Mouse (Mus musculus) megakaryocyte progenitor cell, adult 5-6 weeks (primary cell): ENCODE measurements at regions not wholly inside any gene's neighbourhood (a gene's known extent, or its start where the extent isn't known, plus 50 kb on each side); places are given as distances from the start of the nearest gene placed in this dataset.

Source experiments
- ATAC-seq: replicated peaks from 2 replicates; pipeline ENCODE4 v1.8.0; 2016; ENCODE audit warnings: mild to moderate bottlenecking, moderate TSS enrichment, inconsistent platforms; ENCODE audit not compliant: poor library complexity

GRCm38 (mm10) chr3:132479275-132479674 is 150.3 kb upstream of the Gimd1 start:
- ATAC-seq, result no peak

- no peak for ATAC-seq
These were observed 144.8 kb upstream of the Gimd1 start for GRCm38 (mm10) chr3:132484814-132485213.

DNA sequence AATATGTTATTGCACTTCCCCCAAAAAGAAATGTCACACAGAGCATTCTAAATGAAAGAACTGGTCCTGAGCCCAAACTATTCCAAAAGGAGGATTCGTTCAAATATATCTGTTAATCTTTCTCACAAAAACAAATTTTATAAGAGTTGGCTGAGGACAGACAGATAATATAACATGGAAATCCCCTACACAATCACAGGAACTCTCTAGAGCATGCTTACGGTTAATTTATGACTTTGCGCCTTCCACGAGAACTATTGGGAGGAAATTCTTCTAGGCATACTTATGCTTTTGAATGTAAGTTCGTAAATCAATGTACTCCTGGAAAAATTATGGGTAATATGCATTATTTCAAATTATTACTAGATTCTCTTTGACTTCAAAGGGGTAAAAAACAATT is 144.1 kb upstream of the Gimd1 start:
- ATAC-seq, result no peak

- ATAC-seq, result peak; percentile 100
These were observed 123.5 kb upstream of the Gimd1 start for GRCm38 (mm10) chr3:132506095-132506494.

DNA sequence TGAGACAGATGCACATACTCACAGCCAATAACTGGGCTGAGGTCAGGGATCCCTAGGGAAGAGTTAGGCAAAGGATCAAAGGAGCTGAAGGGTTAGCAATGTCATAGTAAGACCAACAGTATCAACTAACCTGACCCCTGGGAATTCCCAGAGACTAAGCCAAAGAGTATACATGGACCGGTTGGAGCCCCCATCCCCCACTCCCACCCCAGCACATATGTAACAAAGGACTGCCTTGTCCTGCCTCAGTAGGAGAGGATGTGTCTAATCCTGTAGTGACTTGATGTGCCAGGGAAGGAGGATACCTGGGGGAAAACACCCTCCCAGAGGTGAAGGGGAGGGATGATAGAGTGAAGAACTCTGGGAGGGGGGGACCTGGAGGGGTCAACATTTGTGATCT is 119.4 kb upstream of the Gimd1 start:
- no peak for ATAC-seq

DNA sequence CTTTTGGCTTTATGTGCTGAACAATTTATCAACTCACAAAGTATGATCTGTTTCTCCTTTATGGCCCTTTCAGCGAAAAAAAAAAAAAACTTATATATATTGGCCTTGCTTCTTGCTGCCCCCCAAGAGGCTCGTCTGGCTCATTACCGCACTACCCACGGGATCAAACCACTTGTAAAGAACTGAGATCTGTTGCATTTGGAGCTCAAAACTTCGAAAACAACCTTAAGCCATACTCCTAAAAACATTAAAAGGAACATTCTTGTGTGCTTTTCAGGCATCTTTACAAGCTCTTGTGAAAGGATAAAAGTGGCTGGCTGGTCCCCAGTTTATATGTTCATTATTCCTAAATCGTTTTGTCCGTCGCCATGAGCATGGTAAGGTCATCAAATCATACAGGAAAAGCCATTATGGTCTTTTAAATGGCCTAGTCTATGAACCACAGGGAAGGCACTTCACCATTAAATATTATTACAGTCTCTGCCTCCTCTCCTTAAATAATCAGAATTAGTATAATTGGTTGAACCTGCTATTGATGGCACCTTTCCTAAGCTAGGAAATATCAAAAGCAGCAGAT is 117.0 kb upstream of the Gimd1 start:
- ATAC-seq, result no peak

GRCm38 (mm10) chr3:132533323-132533904 is 96.2 kb upstream of the Gimd1 start:
- ATAC-seq, result no peak

GRCm38 (mm10) chr3:132539780-132540658 is 89.6 kb upstream of the Gimd1 start:
- ATAC-seq, result no peak

DNA sequence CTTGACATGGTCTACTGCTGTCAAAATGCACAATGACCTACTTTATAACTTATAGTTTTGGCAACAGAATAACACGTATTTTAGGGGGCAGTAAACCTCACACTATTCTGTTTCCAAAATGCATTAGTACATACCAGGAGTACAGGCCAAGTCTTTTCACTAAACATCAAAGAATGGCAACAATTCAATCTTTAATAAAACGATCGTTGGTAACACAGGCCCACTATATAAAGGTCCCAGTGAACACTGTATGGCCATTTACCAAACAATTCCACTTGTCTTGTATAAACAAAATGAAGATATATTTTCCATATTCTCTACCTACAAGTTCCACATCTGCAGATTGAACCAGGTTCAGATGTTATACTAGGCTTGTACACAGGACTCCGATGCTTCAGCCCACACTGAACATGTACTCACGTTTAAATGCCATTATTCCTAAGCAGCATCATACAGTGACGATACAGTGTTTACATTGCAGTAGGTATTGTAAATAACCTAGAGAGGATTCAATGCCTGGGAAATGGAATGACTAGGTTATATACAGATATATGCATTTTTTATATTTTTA is 78.3 kb upstream of the Gimd1 start:
- no peak for ATAC-seq

DNA sequence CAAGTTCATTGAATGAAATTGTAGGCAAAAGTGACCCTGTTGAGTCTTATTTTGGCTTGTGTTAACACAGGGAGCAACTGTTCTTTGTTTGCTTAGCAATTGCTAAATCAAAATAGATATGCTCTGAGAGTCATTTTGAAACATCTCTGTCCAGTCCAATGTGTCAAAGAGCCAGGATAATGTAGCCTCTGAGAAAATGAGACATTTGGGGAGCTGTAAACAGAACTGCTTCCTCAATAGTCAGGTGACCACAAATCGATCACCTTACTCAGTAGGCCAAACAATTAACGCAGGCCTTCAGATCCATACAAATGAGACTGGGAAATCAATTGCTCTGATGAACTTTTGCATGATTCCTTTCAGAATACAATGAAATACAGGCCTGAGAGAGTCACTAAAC is 63.9 kb upstream of the Gimd1 start:
- ATAC-seq, result no peak

- no peak for ATAC-seq
These were observed 63.3 kb upstream of the Gimd1 start for GRCm38 (mm10) chr3:132566301-132566700.
